Mouse (Mus musculus) T-cell, adult 2 months (primary cell): ENCODE measurements around the gene Ifnl2.
"Not testable (repeated sequence)": the region's sequence is repeated elsewhere in the genome, so short reads cannot be mapped to it uniquely, and the experiment has no call there.

Experiments used
- DNase-seq: peaks from one replicate; pipeline ENCODE4 v3.0.0; 2022; ENCODE audit warnings: low spot score

Ifnl2 gene

DNA sequence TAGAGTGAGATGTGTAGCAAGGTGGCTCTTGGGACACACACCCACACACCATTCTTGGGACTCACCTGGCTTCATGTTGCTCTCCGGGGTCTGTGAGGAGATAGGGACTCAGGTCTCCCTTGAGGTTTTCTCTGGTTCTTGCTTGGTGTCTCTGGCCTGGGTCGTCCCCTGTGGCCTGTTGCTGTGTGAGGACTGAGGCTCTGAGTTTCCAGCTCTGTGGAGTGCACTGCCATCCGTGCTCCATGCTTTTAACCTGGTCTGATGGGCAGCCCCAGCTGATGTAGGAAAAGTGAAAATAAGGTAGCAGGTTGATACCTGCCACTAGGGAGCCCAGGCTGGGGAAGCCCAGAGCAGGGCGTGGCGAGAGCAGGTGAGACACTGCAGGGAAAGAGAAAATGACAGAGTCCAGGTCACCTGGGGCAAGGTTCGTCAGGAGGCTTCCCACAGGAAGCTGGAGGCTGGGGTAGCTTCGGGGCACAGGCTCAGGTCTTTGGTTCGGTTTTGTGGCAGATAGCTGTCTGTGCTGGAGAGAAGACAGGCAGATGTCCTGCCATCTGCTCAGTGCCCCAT is at the start of gene Ifnl2:
Gene Ifnl2 (minus strand): TSS at position 51 of the 570 bp plus-strand sequence.
- not testable (repeated sequence) for DNase-seq

DNA sequence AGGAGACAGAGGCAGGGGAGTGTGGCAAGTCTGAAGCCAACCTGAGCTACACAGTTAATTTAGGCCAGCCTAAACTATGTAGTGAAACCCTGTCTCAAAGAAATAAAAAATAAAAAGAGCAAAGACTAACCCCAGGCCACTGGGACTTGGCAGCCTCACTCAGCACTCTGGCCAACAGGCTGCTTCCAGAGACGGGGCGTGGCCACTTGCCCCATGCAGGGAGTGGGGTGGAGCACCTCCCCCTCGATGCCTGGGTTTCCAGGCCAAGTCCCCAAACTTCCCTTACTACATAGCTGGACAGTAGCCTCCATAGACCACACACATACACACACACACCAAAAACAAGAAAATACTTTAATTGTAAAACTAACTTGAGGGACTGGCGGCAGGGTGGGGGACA is 48.2 kb upstream of the Ifnl2 start:
- no peak for DNase-seq

GRCm38 (mm10) chr7:28557708-28558107 is 47.5 kb upstream of the Ifnl2 start:
- peak; percentile 42 for DNase-seq

- no peak for DNase-seq
Observed at GRCm38 (mm10) chr7:28557069-28557468, 46.8 kb upstream of the Ifnl2 start.

DNA sequence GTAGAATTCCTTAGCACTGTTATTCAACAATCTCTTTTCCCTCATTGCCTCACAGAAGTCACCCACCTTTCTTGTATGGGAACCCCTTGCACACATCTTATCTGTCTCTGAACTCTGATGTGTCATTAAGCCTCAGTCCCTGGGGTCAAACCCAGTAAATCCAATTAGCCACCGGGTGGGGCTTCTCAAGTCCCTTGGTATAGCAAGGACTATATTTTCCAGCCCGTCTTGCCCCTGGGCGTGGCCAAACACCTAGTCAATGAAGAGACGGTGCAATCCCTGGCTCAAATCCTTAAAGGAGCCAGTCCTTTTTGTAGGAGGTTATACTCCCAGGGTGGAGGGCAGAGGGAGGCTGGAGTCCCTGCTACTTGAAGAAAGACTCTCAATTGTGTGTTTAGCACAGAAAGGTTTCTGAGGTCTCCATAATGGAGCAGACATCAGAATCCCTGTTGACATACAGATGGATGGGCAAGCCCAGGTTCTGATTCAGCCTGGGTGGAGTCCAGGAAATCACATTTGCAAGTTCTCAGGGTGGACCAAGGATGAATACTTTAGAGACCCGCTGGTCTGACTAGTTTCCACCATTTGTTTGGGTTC is 45.8 kb upstream of the Ifnl2 start:
- DNase-seq: no peak

DNA sequence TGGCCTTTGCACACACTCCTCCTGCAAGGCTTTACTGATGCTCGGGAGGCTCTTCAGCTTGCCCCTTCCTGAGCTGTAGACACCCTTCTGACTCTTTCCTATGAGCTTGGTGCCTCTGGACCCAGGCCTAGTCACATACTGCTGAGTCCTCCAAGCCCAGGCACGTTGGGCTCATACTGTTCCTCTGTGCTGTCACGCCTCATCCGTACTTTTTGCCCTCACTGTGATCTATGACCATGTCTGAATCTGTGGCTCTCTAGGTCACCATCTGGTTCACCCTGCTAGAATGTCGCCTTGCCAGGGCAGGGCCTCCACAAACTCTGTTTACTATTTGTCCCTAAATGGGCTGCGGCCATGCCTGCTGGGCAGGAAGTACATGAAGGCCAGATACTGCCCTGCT is 42.8 kb upstream of the Ifnl2 start:
- DNase-seq: no peak

DNA sequence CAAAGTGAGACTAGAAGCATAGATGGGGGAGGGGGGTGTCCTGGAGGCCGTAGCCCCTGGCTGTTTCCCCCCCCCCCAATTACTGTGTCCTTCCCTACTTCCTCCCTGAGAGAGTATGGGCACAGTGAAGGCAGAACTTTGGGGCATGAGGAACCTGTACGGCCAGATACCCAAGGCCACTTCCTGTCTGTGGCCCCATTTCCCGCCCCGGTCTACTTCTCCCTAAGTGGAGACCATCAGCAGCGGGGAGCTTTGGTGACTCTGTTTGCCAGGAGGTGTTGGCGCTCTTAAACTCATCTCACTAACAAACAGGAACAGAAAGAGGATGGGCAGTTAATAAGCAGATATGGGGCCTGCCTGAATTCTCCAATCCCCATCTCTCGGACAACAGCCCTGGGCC is 37.4 kb upstream of the Ifnl2 start:
- DNase-seq: no peak

- DNase-seq: no peak
Observed at GRCm38 (mm10) chr7:28547154-28547553, 36.9 kb upstream of the Ifnl2 start, which contains the start of gene Nccrp1. Nccrp1 (minus strand) TSS chr7:28547254.

- no peak for DNase-seq
Observed at GRCm38 (mm10) chr7:28546649-28547048, 36.4 kb upstream of the Ifnl2 start.

- no peak for DNase-seq
Observed at GRCm38 (mm10) chr7:28545891-28546210, 35.6 kb upstream of the Ifnl2 start.

- DNase-seq: peak; percentile 18
Observed at GRCm38 (mm10) chr7:28545048-28545890, 35.0 kb upstream of the Ifnl2 start.

DNA sequence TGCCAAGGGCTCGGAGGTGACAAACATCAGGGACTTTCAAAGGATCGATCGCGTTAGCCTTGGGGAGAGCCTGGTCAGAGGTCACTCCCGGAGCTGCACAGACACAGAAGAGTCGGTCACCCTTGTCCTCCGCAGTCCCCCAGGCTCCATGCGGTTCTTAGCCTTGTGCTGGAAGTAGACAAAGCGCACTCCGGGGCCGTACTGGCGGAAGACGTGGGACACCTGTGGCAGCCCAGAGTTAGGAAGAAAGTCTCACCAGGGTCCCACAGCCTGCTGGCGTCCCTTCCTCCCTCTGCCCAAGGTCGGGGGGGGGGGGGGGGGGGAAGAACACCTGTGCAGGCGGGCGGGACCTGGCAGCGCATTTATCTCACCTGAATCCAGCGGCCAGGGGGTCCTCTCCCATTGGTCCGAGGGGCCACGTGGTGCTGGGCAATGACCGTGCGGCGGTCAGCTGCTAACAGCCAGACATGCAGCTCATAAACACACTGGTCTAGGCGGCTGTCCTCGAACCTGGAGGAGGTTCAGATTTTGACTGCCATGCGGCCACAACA is 33.9 kb upstream of the Ifnl2 start:
- DNase-seq: no peak

DNA sequence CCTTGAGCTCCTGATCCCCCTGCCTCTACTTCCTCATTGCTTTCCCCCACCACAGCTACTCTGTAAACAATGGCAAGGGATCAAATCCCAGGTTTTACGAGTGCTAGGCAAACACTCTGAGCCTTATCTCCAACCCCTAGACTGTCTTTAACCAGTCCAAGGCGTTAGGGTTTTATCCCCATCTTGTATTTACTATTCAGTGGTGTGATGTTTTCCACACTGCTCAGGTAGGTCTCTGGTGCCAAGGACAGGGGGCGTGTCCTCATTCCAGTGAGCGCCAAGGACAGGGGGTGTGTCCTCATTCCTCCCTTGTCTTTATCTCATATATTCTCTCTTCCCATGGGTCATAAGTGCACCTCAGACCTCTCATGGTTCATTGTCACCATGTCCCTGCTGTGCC is 30.3 kb upstream of the Ifnl2 start, which contains the start of gene Sycn:
Gene Sycn (plus strand): TSS at position 360 of the 400 bp plus-strand sequence.
- DNase-seq: no peak

GRCm38 (mm10) chr7:28538886-28539285 is 28.6 kb upstream of the Ifnl2 start:
- not testable (repeated sequence) for DNase-seq

- DNase-seq: no peak
Observed at GRCm38 (mm10) chr7:28532005-28532404, 21.8 kb upstream of the Ifnl2 start.

GRCm38 (mm10) chr7:28527922-28528719 is 17.9 kb upstream of the Ifnl2 start:
- peak; percentile 85 for DNase-seq

DNA sequence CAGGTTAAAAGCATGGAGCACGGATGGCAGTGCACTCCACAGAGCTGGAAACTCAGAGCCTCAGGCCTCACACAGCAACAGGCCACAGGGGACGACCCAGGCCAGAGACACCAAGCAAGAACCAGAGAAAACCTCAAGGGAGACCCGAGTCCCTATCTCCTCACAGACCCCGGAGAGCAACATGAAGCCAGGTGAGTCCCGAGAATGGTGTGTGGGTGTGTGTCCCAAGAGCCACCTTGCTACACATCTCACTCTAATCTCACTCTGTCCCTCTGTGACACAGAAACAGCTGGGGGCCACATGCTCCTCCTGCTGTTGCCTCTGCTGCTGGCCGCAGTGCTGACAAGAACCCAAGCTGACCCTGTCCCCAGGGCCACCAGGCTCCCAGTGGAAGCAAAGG is 12.3 kb upstream of the Ifnl2 start, which contains the start of gene Ifnl3:
Gene Ifnl3 (plus strand): TSS at position 301 of the 400 bp plus-strand sequence.
- DNase-seq: not testable (repeated sequence)

- no peak for DNase-seq
Observed at GRCm38 (mm10) chr7:28511441-28511840, 1.2 kb upstream of the Ifnl2 start.

DNA sequence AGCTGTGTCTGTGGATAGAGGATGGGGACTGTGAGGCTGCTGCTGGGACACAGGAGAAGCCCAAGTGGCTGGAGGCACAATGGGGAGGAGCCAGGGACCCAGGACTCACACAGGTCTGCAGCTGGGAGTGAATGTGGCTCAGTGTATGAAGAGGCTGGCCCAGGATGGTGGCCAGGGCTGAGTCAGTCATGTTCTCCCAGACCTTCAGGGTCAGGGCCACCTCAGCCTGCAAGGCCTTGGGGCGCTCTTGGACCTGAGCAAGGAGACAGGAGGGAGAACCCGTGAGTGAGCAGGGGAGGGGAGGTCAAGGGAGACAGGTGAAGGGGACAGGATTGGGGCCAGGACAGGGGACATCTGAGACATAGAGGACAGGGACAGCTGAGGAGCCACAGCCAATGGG is 1.1 kb downstream of the Ifnl2 start:
- DNase-seq: not testable (repeated sequence)

DNA sequence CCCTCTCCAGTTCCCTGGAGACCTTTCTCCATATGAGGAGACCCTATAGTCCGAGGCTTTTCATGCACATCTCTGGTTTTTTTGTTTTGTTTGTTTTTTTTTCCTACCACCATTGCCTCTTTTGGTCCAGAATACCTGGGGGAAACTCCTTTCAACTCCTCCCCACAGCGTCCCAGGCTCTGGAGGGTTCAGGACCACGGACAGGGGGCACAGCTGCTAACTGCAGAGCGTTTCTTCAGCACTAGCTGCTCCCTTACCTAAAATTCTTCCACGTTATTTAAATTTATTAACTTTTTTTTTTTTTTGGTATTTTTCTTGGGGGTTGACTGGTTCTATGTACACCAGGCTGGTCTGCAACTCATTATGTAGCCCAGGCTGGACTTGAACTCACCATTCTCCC is 4.7 kb downstream of the Ifnl2 start:
- no peak for DNase-seq

DNA sequence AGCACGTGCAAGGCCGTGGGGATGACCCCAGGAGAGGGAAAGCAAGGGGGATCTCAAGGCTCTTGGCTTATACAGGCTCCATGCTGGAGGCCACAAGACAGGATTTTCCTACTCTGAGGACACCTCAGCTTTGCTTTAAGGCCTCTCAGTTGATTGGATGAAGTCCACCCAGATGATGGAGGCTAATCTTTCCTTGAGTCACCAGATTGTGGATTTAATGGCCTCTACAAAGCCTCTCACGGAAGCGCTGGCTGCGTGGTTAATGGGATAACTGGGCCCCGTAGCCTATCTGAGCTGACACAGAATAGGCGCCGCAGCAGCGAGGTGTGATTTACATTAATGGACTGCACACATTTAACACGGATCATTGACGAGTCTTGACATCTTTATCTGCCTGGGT is 14.8 kb downstream of the Ifnl2 start:
- no peak for DNase-seq

- no peak for DNase-seq
Observed at GRCm38 (mm10) chr7:28492310-28492709, 17.9 kb downstream of the Ifnl2 start.
